Mouse (Mus musculus) right cerebral cortex, postnatal 4 days (tissue): ENCODE data around the gene Zfp938.

Source experiments
- DNase-seq: peaks from one replicate; pipeline ENCODE4 v3.0.0-alpha.2; 2022

Zfp938 gene

DNA sequence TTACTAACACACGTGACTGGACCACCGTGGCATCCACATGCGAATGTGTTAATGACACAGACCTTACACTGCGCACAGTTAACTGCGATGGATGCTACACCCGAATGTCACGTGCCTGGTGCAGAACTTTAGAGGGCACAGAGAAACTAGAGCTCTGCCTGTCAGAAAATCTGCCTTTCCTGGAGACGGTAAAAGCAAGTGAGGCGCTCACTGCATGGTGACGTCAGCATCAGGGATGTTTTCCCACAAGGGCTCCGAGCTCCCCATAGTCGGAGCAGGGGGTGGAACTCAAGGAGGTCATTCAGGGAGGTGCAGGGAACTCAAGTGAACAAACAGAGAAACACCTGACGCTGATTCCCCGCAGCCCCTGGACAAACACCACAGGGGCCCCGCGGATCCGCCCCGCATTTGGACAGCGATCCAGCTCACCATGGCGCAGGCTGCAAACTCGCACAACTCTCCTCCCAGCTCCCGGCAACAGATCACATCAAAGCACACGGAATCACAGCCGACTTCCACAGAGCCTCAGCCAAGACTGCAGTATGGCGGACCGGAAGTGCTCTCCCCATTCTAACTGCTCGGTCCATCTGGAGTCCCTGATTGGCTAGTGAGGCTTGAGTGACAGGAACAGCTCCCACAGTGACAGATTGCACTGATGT, at the start of gene Zfp938:
Gene Zfp938, minus strand, starts transcription at position 539 of the 659 bp plus-strand sequence.
- peak; percentile 65 for DNase-seq

DNA sequence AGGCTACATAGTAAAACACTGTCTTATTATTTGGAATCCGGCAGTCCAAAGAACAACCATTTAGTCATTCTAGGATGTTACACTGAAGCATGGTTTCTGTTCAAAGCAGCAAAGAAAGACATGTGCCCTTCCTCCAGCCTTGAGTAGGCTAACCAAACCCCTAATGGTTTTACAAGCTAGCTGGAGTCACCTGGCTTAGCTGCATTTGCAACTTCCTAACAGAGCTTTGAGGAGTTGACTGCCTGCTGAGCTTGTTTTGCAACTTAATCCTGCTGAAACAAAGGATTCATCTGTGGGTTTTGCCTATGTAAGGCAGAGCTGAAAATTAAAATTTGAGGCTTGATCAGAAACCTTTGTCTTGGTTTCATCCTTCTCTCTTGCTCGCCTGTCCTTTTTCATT, 16.3 kb upstream of the Zfp938 start:
- DNase-seq, result no peak

DNA sequence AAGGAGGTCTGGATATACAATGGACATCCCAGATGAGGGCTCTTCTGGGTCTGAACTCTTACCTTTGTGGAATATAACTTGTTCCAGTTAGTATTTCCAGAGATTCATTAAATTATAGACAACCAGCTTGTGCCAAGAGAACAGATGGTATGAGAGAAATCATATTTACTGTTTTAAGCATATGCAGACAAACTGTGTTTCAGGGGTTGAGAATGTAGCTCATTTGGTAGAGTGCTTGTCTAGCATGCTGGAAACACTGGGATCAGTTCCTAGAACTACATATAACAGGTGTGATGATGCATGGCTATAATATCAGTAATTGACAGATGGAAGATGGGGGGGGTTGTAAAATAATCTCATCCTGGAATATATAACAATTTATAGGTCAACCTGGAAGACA, 3.9 kb upstream of the Zfp938 start:
- no peak for DNase-seq

DNA sequence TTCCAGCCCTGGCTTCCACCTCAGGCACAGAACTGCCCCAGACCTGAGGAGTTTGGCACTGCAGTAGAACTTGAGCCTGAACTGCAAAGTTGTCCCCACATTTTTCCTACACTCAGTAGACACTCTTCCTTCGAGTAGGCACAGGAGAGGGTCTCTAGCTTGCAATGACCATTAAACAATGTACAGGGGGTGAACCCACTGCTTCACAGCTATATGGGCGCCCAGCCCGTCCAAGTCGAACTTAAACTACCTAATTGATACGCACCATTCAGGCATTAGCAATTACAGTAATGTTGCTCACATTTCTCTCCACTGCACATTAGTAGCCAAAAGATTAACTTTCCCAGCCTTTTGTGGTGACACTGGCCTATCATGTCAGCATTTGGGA, 315 bp upstream of the Zfp938 start:
- DNase-seq, result no peak

DNA sequence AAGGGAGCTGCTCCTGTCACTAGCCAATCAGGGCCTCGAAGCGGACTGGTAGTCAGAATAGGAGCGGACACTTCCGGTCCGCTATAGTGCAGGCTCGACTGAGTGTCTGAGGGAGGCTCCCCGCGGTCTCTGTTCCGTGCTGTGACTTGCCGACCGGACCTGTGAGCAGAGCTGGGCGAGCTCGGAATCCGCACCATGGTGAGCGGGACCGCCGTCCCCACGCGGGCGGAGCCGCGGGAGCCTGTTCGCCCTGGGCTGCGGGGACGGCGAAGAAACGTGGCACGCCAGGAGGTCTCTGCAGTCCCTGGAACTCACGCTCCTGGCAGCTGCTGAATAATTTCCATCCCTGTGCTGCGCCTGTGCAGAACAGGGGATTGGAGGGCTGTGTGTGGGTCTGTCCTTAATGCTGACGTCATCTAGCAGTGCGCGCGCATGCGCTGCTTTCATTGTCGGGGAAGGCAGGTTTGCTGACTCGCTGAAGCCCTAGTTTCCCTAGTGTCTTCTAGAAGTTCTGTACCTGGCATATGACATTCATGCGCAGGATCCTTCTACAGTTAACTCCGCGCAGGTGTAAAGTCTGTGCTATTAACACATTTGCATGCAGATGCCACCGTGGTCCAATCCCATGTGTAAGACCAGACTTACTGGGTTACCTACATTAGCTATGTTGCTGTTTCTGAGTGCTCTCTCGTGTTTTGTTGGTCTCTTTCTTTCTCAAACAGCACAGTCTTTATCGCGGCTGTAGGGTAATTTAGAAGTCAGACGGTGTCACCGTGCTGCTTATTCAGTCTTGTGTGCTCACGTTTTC, 62.6 kb downstream of the Zfp938 start:
- DNase-seq, result peak; percentile 84
